Mouse (Mus musculus) CH12.LX (cell line): Measurements from ENCODE around the gene Csf1.

Experiments used
- CTCF ChIP-seq, 2 experiments: IDR thresholded peaks in 1 of 2; conservative IDR thresholded peaks in 1 of 2; 2 replicates each; pipeline ENCODE4 v1.5.1; 2011 to 2012; ENCODE audit warnings: low read depth in 2 of 2, low read length in 2 of 2, improper control_type of control experiment in 1 of 2, inconsistent platforms in 1 of 2, mild to moderate bottlenecking in 1 of 2, moderate library complexity in 1 of 2
- E2F4 ChIP-seq: IDR thresholded peaks from 2 replicates; pipeline ENCODE4 v1.6.1; 2011; ENCODE audit warnings: low read depth, low read length, improper control_type of control experiment; ENCODE audit not compliant: insufficient replicate concordance
- POLR2A ChIP-seq: IDR thresholded peaks from 2 replicates; pipeline ENCODE4 v1.6.1; 2011; ENCODE audit warnings: low read depth, mild to moderate bottlenecking, improper control_type of control experiment, low read length
- UBTF ChIP-seq: IDR thresholded peaks from 2 replicates; pipeline ENCODE4 v1.6.1; 2012; ENCODE audit warnings: low read depth, mild to moderate bottlenecking, inconsistent platforms, low read length, improper control_type of control experiment, moderate library complexity
- ZC3H11A ChIP-seq: IDR thresholded peaks from 2 replicates; pipeline ENCODE4 v1.6.1; 2012; ENCODE audit warnings: low read depth, mild to moderate bottlenecking, inconsistent platforms, low read length, improper control_type of control experiment
- ZNF384 ChIP-seq: IDR thresholded peaks from 2 replicates; pipeline ENCODE4 v1.6.1; 2012; ENCODE audit warnings: low read depth, low read length, improper control_type of control experiment, inconsistent platforms

DNA sequence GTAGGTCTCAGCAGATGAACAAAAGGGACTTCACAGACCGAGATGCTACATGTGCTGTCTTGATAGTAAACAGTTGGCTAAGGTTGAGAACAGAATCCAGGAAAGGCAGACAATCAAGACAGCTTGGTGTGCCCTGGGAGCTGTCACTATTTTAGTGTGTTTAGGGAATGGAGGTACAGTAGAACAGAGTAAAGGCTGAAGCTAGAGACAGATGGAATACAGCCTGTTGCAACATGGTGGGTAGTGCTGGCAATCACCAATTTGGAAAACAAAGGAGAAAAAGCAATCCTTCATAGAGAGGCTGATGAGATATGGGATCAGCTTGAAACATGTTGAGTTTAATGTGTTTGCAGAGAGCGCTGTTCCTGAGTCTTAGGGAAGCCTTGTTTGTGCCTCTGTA is 59.6 kb downstream of the Csf1 start:
- TF ChIP-seq E2F4 (no peak), POLR2A (no peak), ZC3H11A (no peak), CTCF (conservative IDR thresholded peaks at IDR 0.05 in 1 of 2, IDR thresholded peaks at IDR 0.05 in 1 of 2; ENCODE audit: low read depth in 2 of 2, low read length in 2 of 2) (no peak), UBTF (no peak), ZNF384 (no peak)
